Mouse (Mus musculus) MEL (cell line): Measurements from ENCODE around the gene Wars. TPM values are rescaled to one million over a fixed set of nuclear protein-coding genes. Genes with fewer than 3 reads are reported as not detected.

ENCODE experiments used
- DNase-seq: peaks from one replicate; pipeline ENCODE4 v3.0.0; 2011; ENCODE audit warnings: low read depth, low spot score
- H3K27ac ChIP-seq: 2 replicates; pipeline ENCODE4 v1.5.1; 2012; ENCODE audit warnings: low read depth, mild to moderate bottlenecking, control low read depth, low read length, moderate library complexity; ENCODE audit not compliant: control insufficient read depth
- H3K27me3 ChIP-seq, 2 experiments: fragments of 150-350 bp in 1 of 2; sonication (generic) in 1 of 2; 2 replicates each; pipeline ENCODE4 v1.6.1; 2012; ENCODE audit warnings: low read length in 2 of 2, mild to moderate bottlenecking in 2 of 2, improper control_type of control experiment in 1 of 2, moderate library complexity in 1 of 2; ENCODE audit not compliant: insufficient read depth in 2 of 2, control insufficient read depth in 1 of 2
- H3K36me3 ChIP-seq, 2 experiments: 2 replicates each; pipeline ENCODE4 v1.6.1; 2012 to 2014; ENCODE audit warnings: low read length in 2 of 2, improper control_type of control experiment in 1 of 2, inconsistent platforms in 1 of 2, mild to moderate bottlenecking in 1 of 2; ENCODE audit not compliant: insufficient read depth in 2 of 2, control insufficient read depth in 1 of 2
- H3K4me1 ChIP-seq, 2 experiments: fragments of 150-350 bp in 1 of 2; sonication (generic) in 1 of 2; 2 replicates each; pipeline ENCODE4 v1.6.1; 2012; ENCODE audit warnings: low read length in 2 of 2, improper control_type of control experiment in 1 of 2, mild to moderate bottlenecking in 1 of 2; ENCODE audit not compliant: insufficient read depth in 2 of 2, control insufficient read depth in 1 of 2
- H3K4me3 ChIP-seq, 2 experiments: fragments of 150-350 bp in 1 of 2; sonication (generic) in 1 of 2; 2 replicates each; pipeline ENCODE4 v1.5.1; 2012; ENCODE audit warnings: low read depth in 2 of 2, low read length in 2 of 2, mild to moderate bottlenecking in 2 of 2, moderate library complexity in 2 of 2, control low read depth in 1 of 2, improper control_type of control experiment in 1 of 2; ENCODE audit not compliant: control insufficient read depth in 1 of 2, insufficient read depth in 1 of 2
- H3K79me2 ChIP-seq: 2 replicates; pipeline ENCODE4 v1.6.1; 2012; ENCODE audit warnings: mild to moderate bottlenecking, low read length, moderate library complexity; ENCODE audit not compliant: control insufficient read depth, poor library complexity, insufficient read depth
- H3K9ac ChIP-seq: 2 replicates; pipeline ENCODE4 v1.6.1; 2012; ENCODE audit warnings: low read depth, mild to moderate bottlenecking, control low read depth, low read length, moderate library complexity; ENCODE audit not compliant: control insufficient read depth, poor library complexity, severe bottlenecking
- H3K9me3 ChIP-seq: fragments of 150-350 bp; sonication (generic); replicated peaks from 2 replicates; pipeline ENCODE4 v1.6.1; 2012; ENCODE audit warnings: mild to moderate bottlenecking, low read length, improper control_type of control experiment, moderate library complexity; ENCODE audit not compliant: insufficient read depth
- BHLHE40 ChIP-seq: IDR thresholded peaks from 2 replicates; pipeline ENCODE4 v1.6.1; 2012; ENCODE audit warnings: low read depth, mild to moderate bottlenecking, inconsistent platforms, low read length, improper control_type of control experiment, borderline replicate concordance
- CHD1 ChIP-seq: IDR thresholded peaks from 2 replicates; pipeline ENCODE4 v1.6.1; 2012; ENCODE audit warnings: low read depth, mild to moderate bottlenecking, inconsistent platforms, low read length, improper control_type of control experiment
- CTCF ChIP-seq, 3 experiments: IDR thresholded peaks in 2 of 3; conservative IDR thresholded peaks in 1 of 3; 2 replicates each; pipeline ENCODE4 v1.5.1; 2011 to 2012; ENCODE audit warnings: low read length in 3 of 3, low read depth in 2 of 3, mild to moderate bottlenecking in 2 of 3, improper control_type of control experiment in 1 of 3, inconsistent platforms in 1 of 3, mixed read lengths in 1 of 3, moderate library complexity in 1 of 3; ENCODE audit not compliant: control insufficient read depth in 1 of 3, insufficient read depth in 1 of 3, poor library complexity in 1 of 3, severe bottlenecking in 1 of 3
- ELF1 ChIP-seq: IDR thresholded peaks from 2 replicates; pipeline ENCODE4 v1.6.1; 2014; ENCODE audit warnings: low read depth, mild to moderate bottlenecking, inconsistent platforms, low read length, improper control_type of control experiment, moderate library complexity
- EP300 ChIP-seq, 2 experiments: IDR thresholded peaks; 2 replicates each; pipeline ENCODE4 v1.6.1; 2011; ENCODE audit warnings: improper control_type of control experiment in 2 of 2, low read length in 2 of 2, low read depth in 1 of 2, mild to moderate bottlenecking in 1 of 2
- GABPA ChIP-seq: IDR thresholded peaks from 2 replicates; pipeline ENCODE4 v1.6.1; 2012; ENCODE audit warnings: low read depth, mild to moderate bottlenecking, inconsistent platforms, low read length, improper control_type of control experiment, moderate library complexity
- GATA1 ChIP-seq: IDR thresholded peaks from 2 replicates; pipeline ENCODE4 v1.6.1; 2011; ENCODE audit warnings: low read depth, low read length, improper control_type of control experiment
- JUND ChIP-seq: IDR thresholded peaks from 2 replicates; pipeline ENCODE4 v1.6.1; 2011; ENCODE audit warnings: low read depth, mild to moderate bottlenecking, improper control_type of control experiment, low read length
- MAZ ChIP-seq: IDR thresholded peaks from 2 replicates; pipeline ENCODE4 v1.6.1; 2012; ENCODE audit warnings: low read depth, mild to moderate bottlenecking, inconsistent platforms, low read length, improper control_type of control experiment
- MXI1 ChIP-seq: IDR thresholded peaks from 2 replicates; pipeline ENCODE4 v1.6.1; 2011; ENCODE audit warnings: mild to moderate bottlenecking, low read depth, low read length, improper control_type of control experiment
- NELFE ChIP-seq: IDR thresholded peaks from 2 replicates; pipeline ENCODE4 v1.6.1; 2011; ENCODE audit warnings: low read depth, low read length, improper control_type of control experiment
- POLR2AphosphoS5 ChIP-seq: IDR thresholded peaks from 2 replicates; pipeline ENCODE4 v1.6.1; 2012; ENCODE audit warnings: low read depth, borderline replicate concordance, mild to moderate bottlenecking, inconsistent platforms, low read length, moderate library complexity, mixed read lengths
- RAD21 ChIP-seq: IDR thresholded peaks from 2 replicates; pipeline ENCODE4 v1.6.1; 2011; ENCODE audit warnings: mild to moderate bottlenecking, low read depth, low read length, improper control_type of control experiment
- SIN3A ChIP-seq: IDR thresholded peaks from 2 replicates; pipeline ENCODE4 v1.6.1; 2012; ENCODE audit warnings: low read length, improper control_type of control experiment, inconsistent platforms
- TBP ChIP-seq: IDR thresholded peaks from 2 replicates; pipeline ENCODE4 v1.8.0; 2011; ENCODE audit warnings: low read depth, low read length, improper control_type of control experiment
- TCF12 ChIP-seq: IDR thresholded peaks from 2 replicates; pipeline ENCODE4 v1.6.1; 2014; ENCODE audit warnings: low read depth, mild to moderate bottlenecking, inconsistent platforms, low read length, improper control_type of control experiment, moderate library complexity
- UBTF ChIP-seq: IDR thresholded peaks from 2 replicates; pipeline ENCODE4 v1.6.1; 2012; ENCODE audit warnings: low read depth, mild to moderate bottlenecking, inconsistent platforms, low read length, improper control_type of control experiment, moderate library complexity, borderline replicate concordance; ENCODE audit not compliant: insufficient read depth
- USF1 ChIP-seq: IDR thresholded peaks from 2 replicates; pipeline ENCODE4 v1.6.1; 2014; ENCODE audit warnings: low read depth, mild to moderate bottlenecking, inconsistent platforms, low read length, improper control_type of control experiment, moderate library complexity
- ZKSCAN1 ChIP-seq: IDR thresholded peaks from 2 replicates; pipeline ENCODE4 v1.6.1; 2012; ENCODE audit warnings: low read depth, mild to moderate bottlenecking, inconsistent platforms, low read length, improper control_type of control experiment, moderate library complexity
- ZNF384 ChIP-seq: IDR thresholded peaks from 2 replicates; pipeline ENCODE4 v1.6.1; 2012; ENCODE audit warnings: low read depth, mild to moderate bottlenecking, inconsistent platforms, low read length, improper control_type of control experiment
- polyA plus RNA-seq, 2 experiments: library from polyadenylated mRNA; stranded (reverse) in 1 of 2; unstranded in 1 of 2; fragments of >175 nt in 1 of 2; fragments of >200 nt in 1 of 2; gene quantifications; 2 replicates each; pipeline versions ENCODE4 v1.2.1 to v1.2.4; 2012; ENCODE audit warnings: low replicate concordance in 2 of 2, low read depth in 1 of 2; ENCODE audit not compliant: insufficient read length in 2 of 2, insufficient read depth in 1 of 2, missing spikeins in 1 of 2
- total RNA-seq: library from RNA; depleted of rRNA; stranded (reverse); fragments of 300-350 nt; gene quantifications from 2 replicates; pipeline ENCODE4 v1.2.3, GENCODE M21; 2012

Gene Wars
- total and polyA plus RNA-seq, 3 experiments = 85.7 to 836 (median 98.4) TPM

GRCm38 (mm10) chr12:108936834-108937233, 42.9 kb upstream of the Wars start:
- H3K27ac ChIP-seq = no peak overlapping the region
- no peak for TF ChIP-seq USF1
- no peak for TF ChIP-seq GATA1
- no peak for TF ChIP-seq EP300 (IDR thresholded peaks at IDR 0.05; ENCODE audit: low read depth in 1 of 2, low read length in 2 of 2)
- TF ChIP-seq MAZ = no peak
- no peak for TF ChIP-seq NELFE
- TF ChIP-seq GABPA = no peak
- no peak for TF ChIP-seq ZNF384
- no peak for TF ChIP-seq SIN3A
- no peak for TF ChIP-seq MXI1
- no peak for TF ChIP-seq BHLHE40
- TF ChIP-seq, all 39 proteins: peak for 0
- no peak overlapping the region for H3K4me3 ChIP-seq
- no peak for DNase-seq
- H3K79me2 ChIP-seq = no peaks in the 10 kb centered on the region
- no peaks in the 10 kb centered on the region for H3K27me3 ChIP-seq
- no peaks in the 10 kb centered on the region for H3K36me3 ChIP-seq
- no peaks in the 10 kb centered on the region for H3K9me3 ChIP-seq
- no peak overlapping the region for H3K9ac ChIP-seq
- no peaks in the 10 kb centered on the region for H3K4me1 ChIP-seq

- Histone ChIP-seq H3K36me3 (no peaks in the 10 kb centered on the region), H3K4me3 (no peak overlapping the region), H3K4me1 (no peaks in the 10 kb centered on the region), H3K27ac (no peak overlapping the region), H3K79me2 (no peaks in the 10 kb centered on the region), H3K27me3 (no peaks in the 10 kb centered on the region), H3K9me3 (no peaks in the 10 kb centered on the region), H3K9ac (no peak overlapping the region)
- no peak for DNase-seq
- TF ChIP-seq ZNF384 (no peak), ELF1 (no peak), ZKSCAN1 (no peak)
Observed at GRCm38 (mm10) chr12:108934231-108934630, 40.3 kb upstream of the Wars start.

- Histone ChIP-seq H3K27ac (no peak overlapping the region), H3K27me3 (no peaks in the 10 kb centered on the region), H3K4me3 (no peak overlapping the region), H3K36me3 (no peaks in the 10 kb centered on the region), H3K9ac (no peak overlapping the region), H3K79me2 (no peaks in the 10 kb centered on the region), H3K4me1 (no peaks in the 10 kb centered on the region), H3K9me3 (no peaks in the 10 kb centered on the region)
- DNase-seq = no peak
- no peak for TF ChIP-seq JUND
- TF ChIP-seq RAD21 = no peak
- no peak for TF ChIP-seq TCF12
- TF ChIP-seq EP300 (IDR thresholded peaks at IDR 0.05; ENCODE audit: low read depth in 1 of 2, low read length in 2 of 2) = no peak
- no peak for TF ChIP-seq TBP
- no peak for TF ChIP-seq CTCF (IDR thresholded peaks at IDR 0.05 in 2 of 3, conservative IDR thresholded peaks at IDR 0.05 in 1 of 3; ENCODE audit: control insufficient read depth in 1 of 3, insufficient read depth in 1 of 3, low read depth in 2 of 3, low read length in 3 of 3, poor library complexity in 1 of 3, severe bottlenecking in 1 of 3)
- TF ChIP-seq CHD1 = no peak
- TF ChIP-seq POLR2AphosphoS5 = no peak
- no peak for TF ChIP-seq GABPA
- TF ChIP-seq UBTF = no peak
Observed at GRCm38 (mm10) chr12:108932113-108932512, 38.1 kb upstream of the Wars start.
